Mouse (Mus musculus) erythroblast, embryonic 14.5 days (primary cell): ENCODE measurements around the gene Ccdc57. TPM values are rescaled to one million over a fixed set of nuclear protein-coding genes. Genes with fewer than 3 reads are reported as not detected.

Experiments used
- H3K27me3 ChIP-seq: 2 replicates; pipeline ENCODE4 v1.6.1; 2012; ENCODE audit warnings: inconsistent platforms; ENCODE audit not compliant: control insufficient read depth
- H3K36me3 ChIP-seq: 2 replicates; pipeline ENCODE4 v1.6.1; 2012; ENCODE audit warnings: mild to moderate bottlenecking, inconsistent platforms; ENCODE audit not compliant: control insufficient read depth
- H3K4me1 ChIP-seq: 2 replicates; pipeline ENCODE4 v1.6.1; 2012; ENCODE audit warnings: inconsistent platforms; ENCODE audit not compliant: control insufficient read depth
- H3K4me3 ChIP-seq: replicated peaks from 2 replicates; pipeline ENCODE3; 2012; ENCODE audit warnings: moderate library complexity, mild to moderate bottlenecking, inconsistent platforms
- H3K9me3 ChIP-seq: 2 replicates; pipeline ENCODE4 v1.6.1; 2012; ENCODE audit warnings: low read length, inconsistent platforms, mixed read lengths; ENCODE audit not compliant: control insufficient read depth
- GATA1 ChIP-seq: IDR thresholded peaks from 2 replicates; pipeline ENCODE4 v1.6.1; 2012; ENCODE audit warnings: low read length, inconsistent platforms, mixed read lengths
- TAL1 ChIP-seq: IDR thresholded peaks from 3 replicates; pipeline ENCODE4 v1.6.1; 2012; ENCODE audit warnings: low read length, inconsistent platforms, mixed read lengths
- polyA plus RNA-seq: library from polyadenylated mRNA; stranded (reverse); fragments of >175 nt; gene quantifications from 2 replicates; pipeline ENCODE4 v1.2.3, GENCODE M21; 2012

The Ccdc57 gene
- polyA plus RNA-seq, 1 experiment = 0.39 TPM

DNA sequence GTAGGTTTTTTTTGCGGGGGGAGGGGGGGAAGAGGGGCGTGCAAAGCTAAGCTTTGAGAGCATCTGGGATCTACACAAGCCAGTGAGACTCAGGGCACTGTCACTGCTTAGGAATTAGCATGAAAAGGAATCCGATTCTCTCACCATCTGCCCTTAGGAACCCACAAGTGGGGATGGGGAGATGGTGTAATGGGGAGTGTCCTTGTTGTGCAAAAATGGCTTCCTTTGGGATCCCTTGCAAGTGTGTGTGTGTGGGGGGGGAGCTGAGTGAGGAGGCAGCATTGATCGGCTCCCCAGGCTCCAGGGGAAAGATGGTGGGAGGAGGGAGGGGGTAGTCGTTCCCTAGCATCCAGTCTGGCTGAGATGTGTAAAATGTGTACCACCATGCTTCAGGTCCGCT, 155.5 kb downstream of the Ccdc57 start:
- H3K4me3 ChIP-seq = no peak overlapping the region
- H3K36me3 ChIP-seq = peaks cover 17% of the 10 kb centered on the region
- H3K9me3 ChIP-seq = no peaks in the 10 kb centered on the region
- H3K27me3 ChIP-seq = peaks cover 3% of the 10 kb centered on the region; the same call in 1 of the 2 replicates
- TF ChIP-seq GATA1 = no peak
- no peak for TF ChIP-seq TAL1
- no peaks in the 10 kb centered on the region; the same call in 1 of the 2 replicates for H3K4me1 ChIP-seq

Other genes with a start within 250 kb of the Ccdc57 start
- 5.2 and 14.7 TPM in 2 replicates for gene Cenpx, start 219.1 kb downstream of the Ccdc57 start, polyA plus RNA-seq
- gene Lrrc45, start 218.9 kb downstream of the Ccdc57 start, polyA plus RNA-seq = 1.4 and 1.5 TPM in 2 replicates
- gene Rac3, start 211.4 kb downstream of the Ccdc57 start, polyA plus RNA-seq = 0.08 and 0.41 TPM in 2 replicates
- 0.66 and 1.3 TPM in 2 replicates for gene Dcxr, start 205.6 kb downstream of the Ccdc57 start, polyA plus RNA-seq
- not detected in 2 replicates for gene Cbr2, start 200.8 kb downstream of the Ccdc57 start, polyA plus RNA-seq
- gene Hmga1b, start 170.1 kb downstream of the Ccdc57 start, polyA plus RNA-seq = 20.5 and 21.4 TPM in 2 replicates
- gene Rfng, start 148.7 kb downstream of the Ccdc57 start, polyA plus RNA-seq = 3.1 and 4.6 TPM in 2 replicates
- 2.4 and 3.1 TPM in 2 replicates for gene Gps1, start 148.6 kb downstream of the Ccdc57 start, polyA plus RNA-seq
- 14.2 and 21.1 TPM in 2 replicates for gene Dus1l, start 136.5 kb downstream of the Ccdc57 start, polyA plus RNA-seq
- 4.6 and 5.0 TPM in 2 replicates for gene Fasn, start 108.3 kb downstream of the Ccdc57 start, polyA plus RNA-seq
- 7.3 and 8.2 TPM in 2 replicates for gene Slc16a3, start 15.6 kb upstream of the Ccdc57 start, polyA plus RNA-seq
- gene Csnk1d, start 58.5 kb upstream of the Ccdc57 start, polyA plus RNA-seq = 10.5 and 11.4 TPM in 2 replicates
- not detected in 2 replicates for gene Cd7, start 106.5 kb upstream of the Ccdc57 start, polyA plus RNA-seq
- gene Sectm1b, start 130.7 kb upstream of the Ccdc57 start, polyA plus RNA-seq = not detected in 2 replicates
- gene Sectm1a, start 148.3 kb upstream of the Ccdc57 start, polyA plus RNA-seq = not detected in 2 replicates
- gene Tex19.2, start 185.8 kb upstream of the Ccdc57 start, polyA plus RNA-seq = not detected in 2 replicates
- gene Tex19.1, start 213.3 kb upstream of the Ccdc57 start, polyA plus RNA-seq = not detected in 2 replicates
- gene Uts2r, start 227.4 kb upstream of the Ccdc57 start, polyA plus RNA-seq = 0.03 TPM in 1 of 2 replicates, not detected in the other